Mouse (Mus musculus) heart, embryonic 10.5 days (tissue): Measurements from ENCODE around the gene Lrtm2. TPM values are rescaled to one million over a fixed set of nuclear protein-coding genes. Genes with fewer than 3 reads are reported as not detected.

Source experiments
- DNase-seq: peaks from one replicate; pipeline ENCODE4 v3.0.0-alpha.2; 2017; ENCODE audit warnings: low spot score
- H3K27ac ChIP-seq: fragments of 300-500 bp; sonication (generic); 2 replicates; pipeline ENCODE4 v1.5.1; 2016; ENCODE audit warnings: mild to moderate bottlenecking
- H3K27me3 ChIP-seq: fragments of 300-500 bp; sonication (generic); 2 replicates; pipeline ENCODE4 v1.6.1; 2016; ENCODE audit warnings: mild to moderate bottlenecking; ENCODE audit not compliant: poor library complexity, insufficient read depth, severe bottlenecking
- H3K36me3 ChIP-seq: fragments of 300-500 bp; sonication (generic); 2 replicates; pipeline ENCODE4 v1.6.1; 2016; ENCODE audit warnings: mild to moderate bottlenecking, moderate library complexity
- H3K4me1 ChIP-seq: fragments of 300-500 bp; sonication (generic); 2 replicates; pipeline ENCODE4 v1.6.1; 2016; ENCODE audit warnings: mild to moderate bottlenecking
- H3K4me3 ChIP-seq: fragments of 300-500 bp; sonication (generic); 2 replicates; pipeline ENCODE4 v1.5.1; 2016; ENCODE audit warnings: mild to moderate bottlenecking, moderate library complexity
- H3K9me3 ChIP-seq: fragments of 300-500 bp; sonication (generic); 2 replicates; pipeline ENCODE4 v1.6.1; 2016; ENCODE audit warnings: mild to moderate bottlenecking, moderate library complexity
- WGBS: fragments of 180-500 bp; shearing (Covaris S2); methylation state at CpG from one replicate; pipeline ENCODE4 v1.1.7; 2016; 5-methylcytosine and 5-hydroxymethylcytosine counted together
- polyA plus RNA-seq: library from polyadenylated mRNA; unstranded; fragments of >200 nt; fragmentation: Nextera tagmentation; extraction: Ambion mirVana; gene quantifications from 2 replicates; pipeline ENCODE4 v1.2.1, GENCODE M21; 2016

The Lrtm2 gene
- polyA plus RNA-seq, 1 experiment from 2014 or later: 0.11 TPM

GRCm38 (mm10) chr6:119352501-119352900 lies 21.9 kb upstream of the Lrtm2 start:
- Histone ChIP-seq H3K36me3 (peaks cover 42% of the 10 kb centered on the region), H3K9me3 (no peaks in the 10 kb centered on the region), H3K27me3 (no peaks in the 10 kb centered on the region), H3K4me1 (peaks cover 26% of the 10 kb centered on the region), H3K27ac (no peak overlapping the region), H3K4me3 (no peak overlapping the region)
- 79% methylated on average over 6 of the region's 6 CpGs for WGBS
- no peak for DNase-seq

- H3K9me3 ChIP-seq: no peaks in the 10 kb centered on the region
- DNase-seq: no peak
- H3K27ac ChIP-seq: no peak overlapping the region
Measured at GRCm38 (mm10) chr6:119351656-119352055, 21.1 kb upstream of the Lrtm2 start.

GRCm38 (mm10) chr6:119350703-119351198 lies 20.2 kb upstream of the Lrtm2 start:
- WGBS: 88% methylated on average over 9 of the region's 9 CpGs
- H3K4me1 ChIP-seq: peaks cover 33% of the 10 kb centered on the region

More at GRCm38 (mm10) chr6:119351656-119352055, 21.1 kb upstream of the Lrtm2 start:
- 69% methylated on average over 8 of the region's 8 CpGs for WGBS
- Histone ChIP-seq H3K36me3 (peaks cover 36% of the 10 kb centered on the region), H3K4me1 (peaks cover 26% of the 10 kb centered on the region), H3K27me3 (0 out of 2 replicates have a peak, but pooled peaks cover 6% of the 10 kb centered on the region), H3K4me3 (no peak overlapping the region)

GRCm38 (mm10) chr6:119348234-119348633 lies 17.7 kb upstream of the Lrtm2 start:
- peak; percentile 87 for DNase-seq
- no peaks in the 10 kb centered on the region for H3K9me3 ChIP-seq
- H3K4me3 ChIP-seq: no peak overlapping the region
- no peak overlapping the region for H3K27ac ChIP-seq
- H3K4me1 ChIP-seq: peaks cover 33% of the 10 kb centered on the region
- WGBS: 8% methylated on average over 1 of the region's 1 CpGs
- H3K36me3 ChIP-seq: peaks cover 1% of the 10 kb centered on the region
- H3K27me3 ChIP-seq: 0 out of 2 replicates have a peak, but pooled peaks cover 15% of the 10 kb centered on the region

More at GRCm38 (mm10) chr6:119350703-119351198, 20.2 kb upstream of the Lrtm2 start:
- Histone ChIP-seq H3K27me3 (0 out of 2 replicates have a peak, but pooled peaks cover 6% of the 10 kb centered on the region), H3K36me3 (peaks cover 27% of the 10 kb centered on the region), H3K4me3 (no peak overlapping the region), H3K9me3 (no peaks in the 10 kb centered on the region), H3K27ac (no peak overlapping the region)
- DNase-seq: no peak

GRCm38 (mm10) chr6:119347813-119348212 lies 17.2 kb upstream of the Lrtm2 start:
- 0 out of 2 replicates have a peak, but pooled peaks cover 16% of the 10 kb centered on the region for H3K27me3 ChIP-seq
- H3K27ac ChIP-seq: no peak overlapping the region
- no peaks in the 10 kb centered on the region for H3K36me3 ChIP-seq
- no peak for DNase-seq
- H3K4me3 ChIP-seq: no peak overlapping the region
- H3K9me3 ChIP-seq: no peaks in the 10 kb centered on the region
- 68% methylated on average over 5 of the region's 5 CpGs for WGBS
- H3K4me1 ChIP-seq: peaks cover 33% of the 10 kb centered on the region

GRCm38 (mm10) chr6:119346257-119346656 lies 15.7 kb upstream of the Lrtm2 start:
- 62% methylated on average over 10 of the region's 10 CpGs for WGBS
- no peaks in the 10 kb centered on the region for H3K36me3 ChIP-seq
- no peak overlapping the region for H3K27ac ChIP-seq
- H3K27me3 ChIP-seq: 0 out of 2 replicates have a peak, but pooled peaks cover 16% of the 10 kb centered on the region
- peaks cover 20% of the 10 kb centered on the region for H3K4me1 ChIP-seq
- H3K9me3 ChIP-seq: no peaks in the 10 kb centered on the region
- no peak overlapping the region for H3K4me3 ChIP-seq
- no peak for DNase-seq

- H3K4me1 ChIP-seq: peaks cover 17% of the 10 kb centered on the region; the same call in 1 of the 2 replicates
- H3K36me3 ChIP-seq: no peaks in the 10 kb centered on the region
- no peak overlapping the region for H3K27ac ChIP-seq
- no peak overlapping the region for H3K4me3 ChIP-seq
- DNase-seq: no peak
- 0 out of 2 replicates have a peak, but pooled peaks cover 10% of the 10 kb centered on the region for H3K27me3 ChIP-seq
- H3K9me3 ChIP-seq: no peaks in the 10 kb centered on the region
Measured at GRCm38 (mm10) chr6:119341409-119341808, 10.8 kb upstream of the Lrtm2 start.

GRCm38 (mm10) chr6:119338121-119338912 lies 7.8 kb upstream of the Lrtm2 start:
- WGBS: 45% methylated on average over 11 of the region's 11 CpGs
- no peak for DNase-seq
- peaks cover 26% of the 10 kb centered on the region for H3K4me1 ChIP-seq
- no peaks in the 10 kb centered on the region for H3K9me3 ChIP-seq
- H3K27me3 ChIP-seq: peaks cover 26% of the 10 kb centered on the region
- no peak overlapping the region for H3K4me3 ChIP-seq
- H3K27ac ChIP-seq: no peak overlapping the region
- no peaks in the 10 kb centered on the region for H3K36me3 ChIP-seq

- Histone ChIP-seq H3K4me3 (no peak overlapping the region), H3K9me3 (no peaks in the 10 kb centered on the region), H3K27ac (no peak overlapping the region), H3K4me1 (peaks cover 32% of the 10 kb centered on the region), H3K27me3 (peaks cover 36% of the 10 kb centered on the region), H3K36me3 (no peaks in the 10 kb centered on the region)
- no peak for DNase-seq
- 79% methylated on average over 3 of the region's 3 CpGs for WGBS
Measured at GRCm38 (mm10) chr6:119337287-119337686, 6.7 kb upstream of the Lrtm2 start.

- Histone ChIP-seq H3K4me1 (peaks cover 37% of the 10 kb centered on the region), H3K9me3 (no peaks in the 10 kb centered on the region), H3K27ac (no peak overlapping the region), H3K36me3 (no peaks in the 10 kb centered on the region), H3K27me3 (peaks cover 47% of the 10 kb centered on the region), H3K4me3 (no peak overlapping the region)
- WGBS: 54% methylated on average over 7 of the region's 7 CpGs
- DNase-seq: no peak
Measured at GRCm38 (mm10) chr6:119336124-119336523, 5.6 kb upstream of the Lrtm2 start.

- Histone ChIP-seq H3K27ac (no peak overlapping the region), H3K9me3 (no peaks in the 10 kb centered on the region), H3K36me3 (no peaks in the 10 kb centered on the region), H3K4me1 (peaks cover 60% of the 10 kb centered on the region), H3K4me3 (no peak overlapping the region), H3K27me3 (peaks cover 70% of the 10 kb centered on the region)
- WGBS: 27% methylated on average over 3 of the region's 3 CpGs
- no peak for DNase-seq
Measured at GRCm38 (mm10) chr6:119333831-119334230, 3.3 kb upstream of the Lrtm2 start.

- Histone ChIP-seq H3K27me3 (peaks cover 76% of the 10 kb centered on the region), H3K4me3 (no peak overlapping the region)
- no peak for DNase-seq
Measured at GRCm38 (mm10) chr6:119333202-119333601, 2.6 kb upstream of the Lrtm2 start.

GRCm38 (mm10) chr6:119332111-119332510 lies 1.5 kb upstream of the Lrtm2 start:
- H3K4me3 ChIP-seq: no peak overlapping the region
- no peaks in the 10 kb centered on the region for H3K9me3 ChIP-seq
- no peak for DNase-seq
- peaks cover 62% of the 10 kb centered on the region for H3K4me1 ChIP-seq
- no peak overlapping the region for H3K27ac ChIP-seq
- H3K36me3 ChIP-seq: no peaks in the 10 kb centered on the region
- WGBS: 6% methylated on average over 1 of the region's 1 CpGs
- peaks cover 87% of the 10 kb centered on the region for H3K27me3 ChIP-seq

More at GRCm38 (mm10) chr6:119333202-119333601, 2.6 kb upstream of the Lrtm2 start:
- Histone ChIP-seq H3K4me1 (peaks cover 62% of the 10 kb centered on the region), H3K27ac (no peak overlapping the region), H3K9me3 (no peaks in the 10 kb centered on the region), H3K36me3 (no peaks in the 10 kb centered on the region)
- WGBS: 14% methylated on average over 3 of the region's 3 CpGs
